Mouse (Mus musculus) urinary bladder, postnatal 4 days (tissue): Measurements from ENCODE around the gene Naa80.
"Not testable (repeated sequence)": the region's sequence is repeated elsewhere in the genome, so short reads cannot be mapped to it uniquely, and the experiment has no call there.

ENCODE experiments used
- DNase-seq, 2 experiments: peaks; one replicate each; pipeline ENCODE4 v3.0.0; 2021 to 2022; ENCODE audit warnings: low spot score in 2 of 2

The Naa80 gene

DNA sequence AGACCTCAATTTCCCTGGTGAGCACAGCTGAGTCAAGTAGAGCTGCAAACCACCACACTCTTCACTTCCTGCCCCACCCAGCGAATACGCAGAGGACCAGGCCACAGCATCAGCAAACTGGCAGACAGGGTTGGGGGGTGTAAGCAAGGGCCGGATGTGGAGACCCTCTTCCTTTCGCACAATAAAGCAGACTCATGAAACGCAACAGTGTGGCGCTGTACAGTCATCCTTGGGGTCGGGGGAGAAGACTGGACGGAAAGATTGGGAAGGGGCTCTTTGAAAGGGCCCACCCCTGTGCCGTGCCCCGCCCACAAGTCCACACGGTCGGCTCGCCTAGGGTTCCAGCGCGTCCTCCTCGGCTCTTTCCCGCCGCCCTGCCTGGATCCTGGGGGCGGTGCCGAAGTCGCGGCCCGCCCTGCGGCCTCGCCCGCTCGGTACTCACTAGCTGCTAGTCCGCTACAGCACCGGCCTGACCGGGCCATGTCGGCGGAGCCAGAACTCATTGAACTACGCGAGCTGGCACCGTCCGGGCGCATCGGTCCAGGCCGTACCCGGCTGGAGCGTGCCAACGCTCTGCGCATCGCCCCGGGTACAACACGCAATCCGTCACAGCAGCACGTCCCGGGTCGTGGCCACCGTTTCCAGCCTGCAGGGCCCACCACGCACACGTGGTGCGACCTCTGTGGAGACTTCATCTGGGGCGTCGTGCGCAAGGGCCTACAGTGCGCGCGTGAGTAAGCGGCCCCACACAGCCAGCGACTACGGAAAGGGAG, 27.4 kb upstream of the Naa80 start, which contains the start of gene Rassf1:
Rassf1 (plus strand) TSS at position 439 of the 773 bp plus-strand sequence.
- DNase-seq: peak; percentile 71 to 74

DNA sequence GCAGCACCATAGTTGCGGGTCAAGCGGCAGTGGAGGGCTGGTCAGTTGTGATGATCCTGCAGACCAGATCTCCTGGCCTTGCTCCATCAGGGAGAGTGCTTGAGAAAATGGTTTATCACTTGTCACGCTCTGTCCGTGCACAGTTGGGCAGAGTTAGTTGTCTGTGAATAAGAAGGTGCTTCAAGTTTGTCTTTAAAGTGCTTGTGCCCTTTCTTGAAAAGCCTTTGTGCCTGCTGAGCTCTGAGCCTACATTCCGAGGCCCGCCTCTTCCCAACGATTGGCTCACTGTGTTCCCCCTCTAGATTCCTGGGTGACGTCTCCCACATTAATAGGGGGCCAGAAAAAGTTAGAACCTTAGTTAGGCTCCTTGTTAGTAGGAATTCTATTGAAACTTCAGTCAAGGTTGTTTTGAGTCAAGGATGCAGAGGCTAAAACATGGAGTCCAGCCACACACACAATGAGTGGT, 26.8 kb upstream of the Naa80 start:
- DNase-seq: no peak

DNA sequence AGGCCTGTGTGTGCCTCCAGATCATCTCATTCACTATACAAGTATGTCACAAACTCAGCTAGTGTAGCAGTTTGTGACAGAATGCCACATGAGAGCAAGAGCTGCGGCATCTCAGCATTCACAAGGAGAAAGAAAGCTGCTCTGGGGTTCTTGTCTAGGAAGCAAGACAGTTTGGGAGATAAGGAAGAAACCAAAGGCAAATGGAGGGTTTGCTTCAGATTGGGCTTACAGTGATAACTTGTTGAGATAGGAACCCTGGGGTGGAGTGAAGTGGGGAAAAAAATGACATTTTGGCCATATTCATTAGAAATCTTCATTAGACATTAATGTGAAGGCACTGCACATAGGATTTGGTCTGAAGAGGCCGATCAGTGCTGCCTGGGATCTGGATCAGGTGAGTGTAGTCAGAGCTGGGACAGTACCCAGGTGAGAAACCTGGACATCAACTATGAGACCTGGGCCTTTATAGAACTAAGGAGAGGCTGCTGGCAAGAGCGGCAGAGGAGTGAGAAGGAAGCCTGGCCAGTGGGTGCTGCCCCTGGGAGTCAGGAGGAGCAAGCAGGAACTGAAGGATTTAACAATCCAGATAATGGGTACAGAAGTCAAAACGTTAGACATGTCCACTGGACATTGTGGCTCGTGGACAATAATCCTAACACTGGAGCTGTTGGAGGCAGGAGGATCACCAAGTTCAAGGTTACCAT, 25.8 kb upstream of the Naa80 start:
- DNase-seq: no peak

DNA sequence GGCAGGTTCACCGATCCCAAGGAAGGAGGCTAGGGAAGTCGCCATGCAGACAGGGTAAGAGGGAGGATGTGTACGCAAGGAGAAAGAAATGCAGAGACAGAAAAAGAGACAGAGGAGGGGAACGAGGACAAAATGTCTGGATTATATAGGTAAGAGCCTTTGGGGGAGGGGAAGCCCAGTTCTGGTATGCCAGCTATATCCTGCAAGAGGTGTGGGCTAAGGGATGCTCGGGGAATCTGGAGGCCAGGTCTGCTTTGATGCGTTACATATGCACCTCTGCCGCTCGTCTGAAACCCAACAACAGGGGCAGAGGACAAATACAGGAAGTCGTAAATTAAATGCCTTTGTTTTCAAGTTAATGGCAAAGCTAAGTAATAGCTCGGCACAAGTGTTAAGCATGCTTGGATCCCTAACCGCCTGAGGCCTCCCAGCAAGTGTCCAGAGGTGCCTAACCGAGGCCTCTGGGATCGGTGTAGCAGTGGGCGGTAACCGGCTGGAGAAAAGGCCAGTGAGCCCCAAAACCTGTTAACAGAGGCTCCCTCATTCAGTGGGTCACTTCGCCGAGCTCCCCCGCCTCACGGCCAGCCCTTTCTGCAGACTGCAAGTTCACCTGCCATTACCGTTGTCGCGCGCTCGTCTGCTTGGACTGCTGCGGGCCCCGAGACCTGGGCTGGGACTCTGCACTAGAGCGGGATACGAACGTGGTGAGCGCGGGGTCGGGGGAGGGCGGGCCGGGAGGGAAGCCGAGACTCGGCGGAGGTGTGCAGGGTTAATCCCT, 25.0 kb upstream of the Naa80 start:
- DNase-seq: no peak

DNA sequence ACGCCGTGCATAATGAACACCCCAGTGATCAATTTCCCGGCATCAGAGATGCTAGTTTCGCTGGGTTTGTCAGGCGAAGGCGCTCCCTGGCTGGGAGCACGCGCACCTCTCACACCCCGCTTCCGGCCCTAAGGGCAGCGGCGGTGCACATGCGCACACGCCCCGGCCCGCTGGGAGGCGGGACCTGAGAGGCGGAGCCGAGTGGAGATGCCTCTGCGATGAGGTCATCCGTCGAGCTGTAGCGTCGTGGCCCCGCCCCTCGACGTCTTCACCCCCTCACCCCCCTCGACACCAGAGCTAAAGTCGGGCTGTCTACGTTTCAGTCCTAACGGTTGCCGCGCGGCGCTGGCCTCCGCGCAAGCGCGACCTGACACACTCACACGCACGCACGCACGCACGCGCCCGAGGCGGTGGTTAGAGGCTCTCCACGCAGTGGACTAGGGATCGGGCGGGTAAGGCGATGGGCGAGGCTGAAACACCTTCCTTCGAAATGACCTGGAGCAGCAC, 24.3 kb upstream of the Naa80 start:
- peak; percentile 93 to 94 for DNase-seq

DNA sequence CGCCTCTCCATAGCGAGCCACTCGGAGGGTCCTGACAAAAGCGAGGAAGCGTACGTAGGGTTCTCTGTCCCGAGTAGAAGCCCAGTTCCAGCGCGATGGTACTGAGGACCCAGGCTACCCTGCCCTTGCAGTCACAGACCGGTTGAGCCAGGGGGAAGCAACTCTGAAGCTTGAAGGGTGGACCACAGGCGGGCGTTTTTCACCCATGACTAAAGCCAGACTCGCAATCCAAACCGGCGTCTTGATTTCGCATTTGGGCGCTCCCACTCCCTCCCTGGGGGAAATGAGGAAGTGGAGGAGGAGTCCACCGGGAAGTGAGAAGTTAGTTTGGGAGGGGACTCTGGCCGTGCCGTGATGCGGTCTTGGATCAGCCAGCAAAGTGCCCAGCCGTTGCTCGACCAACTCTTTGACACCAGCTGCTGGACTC, 23.6 kb upstream of the Naa80 start:
- peak; percentile 65 to 76 for DNase-seq

DNA sequence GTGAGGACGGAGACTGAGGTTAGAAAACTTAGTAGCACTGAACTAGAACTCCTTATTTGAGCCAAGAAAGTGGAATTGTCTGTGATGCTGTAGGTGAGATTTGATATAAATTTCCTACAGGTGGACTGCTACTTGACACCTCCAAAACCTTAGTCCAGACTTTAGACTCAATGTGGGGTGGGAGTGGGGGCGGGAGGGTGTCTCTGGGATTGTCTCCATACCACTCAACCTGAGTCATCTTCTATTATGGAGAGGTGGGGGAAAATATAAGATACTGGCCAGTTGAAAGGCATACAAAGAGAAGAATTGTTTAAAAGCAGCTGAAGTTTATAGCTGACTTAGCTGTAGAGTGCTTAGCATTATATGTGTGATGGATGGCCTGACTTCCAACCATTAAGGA, 23.0 kb upstream of the Naa80 start:
- no peak for DNase-seq

DNA sequence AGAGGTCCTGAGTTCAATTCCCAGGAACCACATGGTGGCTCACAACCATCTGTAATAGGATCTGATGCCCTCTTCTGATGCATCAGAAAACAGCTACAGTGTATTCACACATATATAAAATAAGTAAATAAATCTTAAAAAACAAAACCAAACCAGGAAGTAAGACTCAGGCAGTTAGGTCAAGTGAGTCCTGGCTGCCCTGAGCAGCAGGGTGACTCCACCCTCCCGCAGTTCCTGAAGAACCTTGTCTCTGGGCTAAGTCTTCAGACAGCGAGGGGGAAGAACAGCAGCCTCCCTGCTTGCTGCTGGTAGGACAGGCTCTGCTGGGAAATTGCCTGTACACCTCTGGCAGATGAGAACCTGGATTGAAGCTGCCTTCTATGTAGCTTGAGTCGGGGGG, 22.3 kb upstream of the Naa80 start:
- no peak for DNase-seq

DNA sequence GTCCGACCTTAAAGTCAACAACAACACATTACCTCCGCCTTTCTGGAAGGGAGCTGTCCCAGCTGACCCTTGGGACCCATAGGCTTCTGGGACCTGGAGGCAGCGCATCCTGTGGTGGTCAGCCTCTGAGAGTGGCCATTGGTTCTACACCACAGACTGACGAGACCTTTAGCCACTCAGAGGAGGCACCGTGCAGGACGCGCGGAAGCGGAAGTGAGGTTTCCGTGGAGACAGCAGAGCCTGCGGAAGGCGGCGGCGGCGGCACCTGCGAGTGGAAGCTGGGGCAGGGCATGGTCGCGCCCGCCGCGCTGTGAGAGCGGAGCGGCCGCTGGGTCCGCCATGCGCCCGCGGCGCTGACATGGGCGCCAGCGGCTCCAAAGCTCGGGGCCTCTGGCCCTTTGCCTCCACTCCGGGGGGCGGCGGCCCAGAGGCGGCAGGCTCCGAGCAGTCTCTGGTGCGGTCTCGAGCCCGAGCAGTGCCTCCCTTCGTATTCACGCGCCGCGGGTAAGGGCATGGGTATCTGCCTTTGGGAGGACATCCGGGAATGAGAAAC, 15.6 kb upstream of the Naa80 start, which contains the start of gene Tusc2:
Tusc2 (plus strand) TSS at position 227 of the 553 bp plus-strand sequence.
- peak; percentile 89 to 93 for DNase-seq

DNA sequence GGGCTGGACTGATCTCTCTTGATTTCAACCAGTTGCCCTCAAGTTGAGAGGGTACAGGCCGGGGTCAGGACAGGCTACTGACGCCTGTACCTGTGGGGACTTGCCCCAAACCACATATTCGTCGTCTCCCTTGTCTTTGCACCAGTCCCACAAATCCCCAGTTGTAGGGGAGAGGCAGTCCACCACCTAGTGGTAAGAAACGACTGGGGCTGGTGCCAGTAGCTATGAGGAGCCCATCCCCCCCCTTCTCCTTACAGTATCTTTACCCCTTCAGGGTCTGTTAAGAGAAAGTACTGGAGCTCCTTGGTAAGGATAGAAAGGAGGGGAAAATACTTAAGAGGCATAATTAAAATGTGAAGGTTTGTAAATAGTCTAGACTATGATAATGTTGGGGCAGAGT, 13.1 kb upstream of the Naa80 start:
- DNase-seq: not testable (repeated sequence)

DNA sequence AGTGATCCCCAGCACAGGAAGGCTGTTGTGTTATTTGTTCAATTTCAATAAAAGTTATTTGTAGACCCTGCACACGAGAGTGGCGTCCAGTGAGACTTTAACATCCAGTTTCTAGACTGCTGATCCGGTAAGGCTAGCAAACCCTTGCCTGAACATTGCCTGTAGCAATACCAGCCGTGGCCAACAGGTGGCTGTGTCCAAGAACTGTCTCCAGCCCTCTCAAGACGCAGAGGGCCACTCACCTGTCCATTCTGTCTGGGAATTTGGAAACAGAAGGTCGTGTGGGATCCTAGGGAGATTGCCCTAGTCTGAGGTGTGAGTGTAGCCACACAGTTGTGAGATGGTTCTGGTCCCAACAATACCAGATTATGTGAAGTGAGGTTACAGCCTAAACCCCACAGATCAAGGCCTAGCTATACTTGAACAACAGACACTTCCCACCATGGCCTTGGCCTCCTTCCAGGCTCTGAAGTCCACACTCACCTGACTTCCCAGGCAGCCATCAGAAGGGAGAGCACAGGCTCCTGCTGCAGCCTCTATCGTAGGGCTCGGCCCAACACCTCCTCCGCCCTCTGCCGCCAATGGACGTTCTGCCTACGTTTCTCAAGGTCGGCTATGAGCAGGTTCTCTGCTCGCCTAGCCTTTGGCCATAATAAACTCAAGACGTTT, 12.5 kb upstream of the Naa80 start:
- DNase-seq: peak; percentile 66 to 86

DNA sequence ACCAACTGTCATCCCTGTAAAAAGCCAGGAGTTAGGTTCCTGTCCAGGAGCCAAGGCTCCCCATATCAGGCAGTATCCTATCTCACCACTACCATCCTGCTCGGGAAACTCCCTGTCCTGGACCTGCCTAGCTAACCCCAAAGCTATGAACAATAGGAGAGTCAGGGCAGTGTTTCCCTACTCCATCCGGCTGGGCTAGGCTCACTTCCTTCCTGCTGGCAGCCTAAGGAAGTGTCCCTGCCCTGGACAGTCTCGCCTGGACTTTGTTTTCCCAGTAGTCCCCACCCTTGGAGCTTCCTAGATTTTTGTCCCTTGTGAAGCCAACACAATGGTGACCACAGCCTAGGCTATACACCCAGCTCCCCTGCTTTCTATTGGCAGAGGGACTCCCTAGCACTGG, 11.8 kb upstream of the Naa80 start:
- DNase-seq: no peak

DNA sequence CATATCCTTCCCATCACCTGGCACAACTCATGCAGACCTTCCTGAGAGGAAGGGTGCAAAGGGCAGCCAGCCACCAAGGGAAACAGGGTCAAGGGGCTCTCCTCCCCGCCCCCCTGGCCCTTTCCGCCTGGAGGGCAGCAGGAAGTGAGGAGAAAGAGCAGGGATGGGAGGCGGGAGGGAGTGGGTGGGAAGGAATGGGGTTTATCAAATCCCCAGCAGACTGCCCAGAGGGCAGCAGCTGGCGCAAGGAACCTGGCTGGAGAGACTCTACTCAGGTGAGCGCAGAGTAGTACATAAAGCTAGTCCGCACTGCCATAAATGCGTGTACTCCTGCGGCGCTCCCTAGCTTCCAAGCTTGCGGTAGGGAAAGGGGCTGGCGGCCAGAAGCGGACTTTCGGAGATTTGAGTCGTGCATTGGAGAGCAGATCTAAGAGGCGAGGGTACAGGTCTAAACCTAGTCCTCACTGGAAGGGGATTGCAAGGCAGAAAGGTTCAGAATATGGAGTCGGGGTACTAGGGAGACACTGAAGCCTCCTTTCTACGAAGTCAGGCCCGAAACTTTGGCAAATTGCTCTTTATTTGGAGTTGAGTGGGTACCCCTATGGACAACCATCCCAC, 10.9 kb upstream of the Naa80 start, which contains the start of gene Hyal2:
Hyal2 (plus strand) TSS at position 244 of the 618 bp plus-strand sequence.
- no peak for DNase-seq

DNA sequence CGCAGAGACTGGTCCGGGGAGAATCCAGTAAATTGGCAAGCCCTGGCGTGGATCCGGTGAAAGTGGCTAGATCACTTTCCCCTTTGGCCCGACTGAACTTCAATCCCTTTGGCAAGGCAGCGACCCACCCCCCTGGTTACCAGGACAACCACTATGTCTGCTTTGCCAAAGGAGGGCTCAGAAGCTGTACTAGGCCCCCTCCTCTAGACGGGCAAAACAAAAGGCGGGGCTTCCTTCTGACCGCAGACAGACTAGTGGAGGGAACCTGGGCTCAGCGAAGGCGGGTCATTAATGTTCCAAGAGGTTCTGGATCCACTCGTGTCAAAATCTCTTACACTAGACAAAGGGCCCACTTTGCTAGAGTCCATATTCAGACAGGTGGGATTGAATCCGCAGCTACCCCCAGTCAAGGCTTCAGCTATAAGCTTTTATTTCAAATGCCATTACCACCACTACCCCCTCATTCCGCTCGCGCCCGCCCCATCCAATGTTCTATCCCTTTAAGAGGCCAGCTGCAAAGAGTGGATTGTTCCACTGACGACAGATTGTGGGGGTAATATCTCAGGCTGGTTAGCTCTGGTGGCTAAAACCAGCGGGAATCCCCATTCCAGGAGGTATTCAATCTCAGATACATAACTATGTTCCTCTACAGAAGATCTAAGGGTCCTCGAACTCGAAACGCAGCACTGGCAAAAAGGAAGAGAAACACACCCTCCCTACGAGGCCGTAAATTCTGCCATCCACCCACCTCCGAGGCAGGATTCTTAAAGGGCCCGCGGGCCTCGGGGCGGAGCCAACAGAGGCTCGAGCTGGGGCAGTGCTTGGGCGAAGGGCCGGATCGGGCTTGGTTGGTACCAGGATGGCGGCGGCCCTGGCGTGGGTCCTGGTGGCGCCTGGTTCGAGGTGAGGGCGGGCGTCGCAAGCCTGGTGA, 10.1 kb upstream of the Naa80 start:
- DNase-seq: peak; percentile 80 to 84

DNA sequence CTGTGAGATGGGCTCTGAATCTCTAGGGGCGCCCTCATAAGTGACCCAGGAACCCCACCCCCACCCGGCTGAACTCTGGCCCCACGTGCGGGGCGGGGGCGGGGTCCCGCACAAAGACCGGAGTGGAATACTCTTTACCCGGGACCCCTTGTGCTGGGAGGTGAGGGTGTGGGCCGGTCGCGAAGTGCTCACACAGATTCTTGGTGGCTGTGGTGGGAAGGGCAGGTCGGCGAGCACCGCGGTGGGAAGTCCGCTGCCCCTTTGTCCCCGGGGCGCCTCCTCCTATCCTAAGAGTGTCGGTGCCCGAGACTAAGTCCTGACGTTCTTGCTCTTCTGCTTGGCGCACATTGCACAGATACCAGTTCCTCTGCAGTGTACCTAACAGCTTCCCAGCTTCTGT, 9.4 kb upstream of the Naa80 start:
- peak in 1 of 2 experiments; percentile 55 for DNase-seq

DNA sequence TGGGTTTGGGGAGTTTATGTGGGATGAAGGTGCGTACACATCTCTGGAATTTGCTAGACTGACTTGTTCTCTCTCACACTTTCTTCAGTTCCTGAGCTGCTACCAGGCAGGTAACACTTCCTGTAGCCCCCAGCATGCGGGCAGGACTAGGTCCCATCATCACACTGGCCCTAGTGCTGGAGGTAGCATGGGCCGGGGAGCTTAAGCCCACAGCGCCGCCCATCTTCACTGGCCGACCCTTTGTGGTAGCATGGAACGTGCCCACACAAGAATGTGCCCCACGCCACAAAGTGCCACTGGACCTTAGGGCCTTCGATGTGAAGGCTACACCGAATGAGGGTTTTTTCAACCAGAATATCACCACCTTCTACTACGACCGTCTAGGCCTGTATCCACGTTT, 8.7 kb upstream of the Naa80 start:
- no peak for DNase-seq

DNA sequence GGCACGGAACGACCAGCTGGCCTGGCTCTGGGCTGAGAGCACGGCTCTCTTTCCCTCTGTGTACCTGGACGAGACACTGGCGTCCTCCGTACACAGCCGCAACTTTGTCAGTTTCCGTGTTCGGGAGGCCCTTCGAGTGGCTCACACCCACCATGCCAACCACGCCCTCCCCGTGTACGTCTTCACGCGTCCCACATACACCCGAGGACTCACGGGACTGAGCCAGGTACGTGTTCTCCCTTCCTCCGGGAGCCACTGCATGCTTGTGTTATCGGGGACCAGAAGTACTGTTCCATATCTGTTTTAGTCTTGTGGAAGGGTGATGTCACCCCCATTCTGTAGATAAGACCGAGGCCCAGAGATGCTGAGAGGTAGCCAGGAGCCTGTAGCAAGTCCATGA, 7.8 kb upstream of the Naa80 start:
- no peak for DNase-seq

DNA sequence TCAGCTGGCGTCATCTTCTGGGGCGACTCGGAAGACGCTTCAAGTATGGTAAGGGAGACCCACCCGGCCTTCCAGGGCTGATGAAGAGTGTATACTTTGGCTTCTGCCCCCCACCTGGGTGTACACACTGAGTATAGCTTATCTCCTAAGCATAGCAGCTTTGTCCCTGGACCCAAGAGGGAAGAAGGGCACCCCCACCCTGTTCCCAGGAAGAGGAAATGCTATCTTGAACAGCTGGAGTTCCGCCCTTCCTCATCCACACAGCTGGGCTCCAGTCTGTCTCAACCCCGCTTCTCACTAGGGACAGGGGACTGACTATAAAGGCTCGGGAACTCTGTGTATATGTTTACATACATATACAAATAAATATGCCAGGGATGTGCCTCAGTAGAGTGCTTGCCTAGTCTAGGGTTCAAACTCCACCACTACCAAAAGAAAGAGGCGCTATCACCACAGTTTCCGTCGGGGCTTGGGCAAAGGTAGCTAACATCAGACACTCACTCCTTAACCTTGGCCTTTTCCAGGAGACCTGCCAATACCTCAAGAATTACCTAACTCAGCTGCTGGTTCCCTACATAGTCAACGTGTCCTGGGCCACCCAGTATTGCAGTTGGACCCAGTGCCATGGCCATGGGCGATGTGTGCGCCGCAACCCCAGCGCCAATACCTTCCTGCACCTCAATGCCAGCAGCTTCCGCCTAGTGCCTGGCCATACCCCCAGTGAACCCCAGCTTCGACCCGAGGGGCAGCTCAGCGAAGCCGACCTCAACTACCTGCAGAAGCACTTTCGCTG, 7.0 kb upstream of the Naa80 start:
- DNase-seq: no peak

DNA sequence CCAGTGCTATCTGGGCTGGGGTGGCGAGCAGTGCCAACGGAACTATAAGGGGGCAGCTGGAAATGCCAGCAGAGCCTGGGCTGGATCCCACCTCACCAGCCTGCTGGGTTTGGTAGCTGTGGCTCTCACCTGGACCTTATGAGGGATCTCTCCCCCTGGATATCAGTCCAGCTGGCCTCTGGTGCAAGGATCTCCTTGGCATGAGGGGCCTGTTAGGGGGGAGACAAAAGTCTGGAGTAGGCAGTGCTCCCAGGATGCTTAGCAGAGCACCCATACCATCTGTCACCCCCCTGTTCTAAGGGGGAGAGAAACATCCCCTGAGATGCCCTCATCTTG, 6.4 kb upstream of the Naa80 start:
- DNase-seq: no peak
